Comparison of ENCODE assay signal across 24 mouse cellular contexts in genomic region chr11:36671196-36671595, GRCm38 (mm10).
DNase-seq lines count a peak whose midpoint lies in the region; ATAC-seq and TF ChIP-seq lines count a peak whose summit lies in the region.
"Had no signal": no experiment of that assay in that cellular context is flagged by ENCODE, and none has a peak within 500 bp of the region (broad histone marks: within the 10 kb centered on the region; RNA-seq: fewer than 3 reads in every experiment).

No protein-coding gene starts in this region.

- H3K4me2 ChIP-seq in embryonic facial prominence, embryonic 14.5 days (ENCODE audit: low read depth, low read length) = no peak overlapping the region
- H3K4me2 ChIP-seq in forebrain, embryonic 16.5 days (ENCODE audit: low read length) = peak overlapping the region; percentile 20; the same call in 1 of the 2 replicates
- H3K4me2 ChIP-seq in forebrain, embryonic 11.5 days (ENCODE audit: low read depth, low read length, severe bottlenecking) = no peak overlapping the region
- H3K4me2 ChIP-seq in midbrain, embryonic 12.5 days (replicated peaks) = peak overlapping the region; percentile 6; the same call in 1 of the 2 replicates
- H3K4me2 ChIP-seq in midbrain, postnatal 0 days (ENCODE audit: low read depth, low read length, poor library complexity, severe bottlenecking) = peak overlapping the region; percentile 25
- H3K4me2 ChIP-seq: embryonic facial prominence, embryonic 13.5 days; heart, embryonic 15.5 days; hindbrain, embryonic 13.5 days had no signal

- H3K27ac ChIP-seq in embryonic facial prominence, embryonic 14.5 days (replicated peaks; ENCODE audit: low read depth, low read length) = no peak overlapping the region
- no peak overlapping the region for H3K27ac ChIP-seq in embryonic facial prominence, embryonic 10.5 days (replicated peaks)
- H3K27ac ChIP-seq in forebrain, embryonic 16.5 days (ENCODE audit: low read length) = no peak overlapping the region
- no peak overlapping the region for H3K27ac ChIP-seq in forebrain, embryonic 11.5 days (ENCODE audit: low read depth, low read length)
- H3K27ac ChIP-seq in midbrain, embryonic 12.5 days (replicated peaks) = no peak overlapping the region
- H3K27ac ChIP-seq in midbrain, embryonic 10.5 days (replicated peaks) = no peak overlapping the region
- H3K27ac ChIP-seq in midbrain, postnatal 0 days (ENCODE audit: low read depth, low read length) = no peak overlapping the region
- H3K27ac ChIP-seq: embryonic facial prominence, embryonic 13.5 days; heart, embryonic 10.5 days; heart, embryonic 15.5 days; hindbrain, embryonic 13.5 days had no signal

- H3K9ac ChIP-seq in embryonic facial prominence, embryonic 14.5 days (ENCODE audit: low read depth, low read length) = no peak overlapping the region
- H3K9ac ChIP-seq in forebrain, embryonic 16.5 days (replicated peaks; ENCODE audit: low read depth, low read length) = no peak overlapping the region
- no peak overlapping the region for H3K9ac ChIP-seq in forebrain, embryonic 11.5 days (ENCODE audit: low read length)
- no peak overlapping the region for H3K9ac ChIP-seq in midbrain, embryonic 12.5 days (replicated peaks)
- H3K9ac ChIP-seq in midbrain, postnatal 0 days (replicated peaks; ENCODE audit: low read length, poor library complexity, severe bottlenecking) = no peak overlapping the region
- H3K9ac ChIP-seq: embryonic facial prominence, embryonic 13.5 days; heart, embryonic 15.5 days; hindbrain, embryonic 13.5 days had no signal

- WGBS in embryonic facial prominence, embryonic 14.5 days = 75% methylated on average over 9 of the region's 9 CpGs
- 90% methylated on average over 9 of the region's 9 CpGs for WGBS in embryonic facial prominence, embryonic 10.5 days
- WGBS in forebrain, embryonic 16.5 days = 46% methylated on average over 9 of the region's 9 CpGs
- whole genome bisulfite sequencing in forebrain, embryonic 11.5 days = 86% methylated on average over 9 of the region's 9 CpGs
- 66% methylated on average over 9 of the region's 9 CpGs for WGBS in midbrain, embryonic 12.5 days
- WGBS in midbrain, embryonic 10.5 days = 89% methylated on average over 9 of the region's 9 CpGs
- WGBS in midbrain, postnatal 0 days = 23% methylated on average over 9 of the region's 9 CpGs

- no peaks in the 10 kb centered on the region for H3K36me3 ChIP-seq in embryonic facial prominence, embryonic 14.5 days (ENCODE audit: control insufficient read depth, insufficient read depth, low read length)
- no peaks in the 10 kb centered on the region for H3K36me3 ChIP-seq in embryonic facial prominence, embryonic 10.5 days (replicated peaks)
- H3K36me3 ChIP-seq in forebrain, embryonic 16.5 days (ENCODE audit: control insufficient read depth, insufficient read depth) = no peaks in the 10 kb centered on the region
- no peaks in the 10 kb centered on the region for H3K36me3 ChIP-seq in forebrain, embryonic 11.5 days (ENCODE audit: control insufficient read depth, insufficient read depth, low read length)
- no peaks in the 10 kb centered on the region for H3K36me3 ChIP-seq in midbrain, embryonic 12.5 days
- no peaks in the 10 kb centered on the region for H3K36me3 ChIP-seq in midbrain, embryonic 10.5 days
- H3K36me3 ChIP-seq in midbrain, postnatal 0 days (ENCODE audit: insufficient read depth, low read length) = no peaks in the 10 kb centered on the region
- H3K36me3 ChIP-seq: embryonic facial prominence, embryonic 13.5 days; G1E; heart, embryonic 10.5 days; heart, embryonic 15.5 days; hindbrain, embryonic 13.5 days had no signal

- peak; percentile 16 for DNase-seq in embryonic facial prominence, embryonic 14.5 days (ENCODE audit: low spot score)
- DNase-seq in embryonic facial prominence, embryonic 10.5 days (ENCODE audit: low spot score) = no peak
- DNase-seq in forebrain, embryonic 11.5 days (ENCODE audit: low spot score) = no peak
- DNase-seq in midbrain, embryonic 10.5 days (ENCODE audit: low spot score) = no peak
- DNase-seq in midbrain, postnatal 0 days (ENCODE audit: low spot score) = no peak
- DNase-seq: adrenal gland, adult 8-10 months; adrenal gland, postnatal 36 days; B cell, adult 2 months; cerebellum, adult 11 months; cerebellum, adult 9-10 months; cerebellum, postnatal 25 days; gastrocnemius, postnatal 25 days; heart, adult 18-20 months; heart, postnatal 14 days had no signal

- H3K4me1 ChIP-seq in embryonic facial prominence, embryonic 14.5 days (ENCODE audit: control insufficient read depth, insufficient read depth, low read length) = no peaks in the 10 kb centered on the region
- H3K4me1 ChIP-seq in embryonic facial prominence, embryonic 10.5 days = peaks cover 6% of the 10 kb centered on the region
- peaks cover 14% of the 10 kb centered on the region for H3K4me1 ChIP-seq in forebrain, embryonic 16.5 days (replicated peaks; ENCODE audit: control insufficient read depth, insufficient read depth, low read length)
- no peaks in the 10 kb centered on the region; the same call in 1 of the 2 replicates for H3K4me1 ChIP-seq in forebrain, embryonic 11.5 days (replicated peaks; ENCODE audit: control insufficient read depth, insufficient read depth, low read length)
- peaks cover 20% of the 10 kb centered on the region for H3K4me1 ChIP-seq in midbrain, embryonic 12.5 days
- peaks cover 32% of the 10 kb centered on the region for H3K4me1 ChIP-seq in midbrain, embryonic 10.5 days
- peaks cover 4% of the 10 kb centered on the region; the same call in 1 of the 2 replicates for H3K4me1 ChIP-seq in midbrain, postnatal 0 days (ENCODE audit: insufficient read depth, low read length)
- H3K4me1 ChIP-seq: heart, embryonic 15.5 days had no signal

- ATAC-seq in embryonic facial prominence, embryonic 14.5 days (ENCODE audit: low read depth) = no peak; the same call in 1 of the 2 replicates
- ATAC-seq in forebrain, embryonic 16.5 days = no peak
- no peak for ATAC-seq in forebrain, embryonic 11.5 days (replicated peaks; ENCODE audit: low FRiP score)
- no peak for ATAC-seq in midbrain, embryonic 12.5 days (ENCODE audit: low FRiP score, low read depth)
- ATAC-seq in midbrain, postnatal 0 days (ENCODE audit: low FRiP score) = no peak
- ATAC-seq in granulocyte monocyte progenitor cell, adult 5-6 weeks (replicated peaks; ENCODE audit: poor library complexity, severe bottlenecking) = no peak
- ATAC-seq: CD4-positive, CD25-positive, alpha-beta regulatory T cell, adult 4 months; intestine, embryonic 16.5 days had no signal

- H3K27me3 ChIP-seq in embryonic facial prominence, embryonic 14.5 days (replicated peaks; ENCODE audit: control insufficient read depth, insufficient read depth, low read length) = 0 out of 2 replicates have a peak, but pooled peaks cover 2% of the 10 kb centered on the region
- H3K27me3 ChIP-seq in embryonic facial prominence, embryonic 10.5 days (replicated peaks; ENCODE audit: low read depth, poor library complexity, severe bottlenecking) = peaks cover 5% of the 10 kb centered on the region
- H3K27me3 ChIP-seq in forebrain, embryonic 16.5 days (replicated peaks; ENCODE audit: control insufficient read depth, insufficient read depth, low read length) = no peaks in the 10 kb centered on the region
- H3K27me3 ChIP-seq in forebrain, embryonic 11.5 days (ENCODE audit: control insufficient read depth, insufficient read depth, low read length) = no peaks in the 10 kb centered on the region; the same call in 1 of the 2 replicates
- no peaks in the 10 kb centered on the region for H3K27me3 ChIP-seq in midbrain, embryonic 12.5 days
- H3K27me3 ChIP-seq in midbrain, embryonic 10.5 days (ENCODE audit: low read depth, poor library complexity, severe bottlenecking) = no peaks in the 10 kb centered on the region
- H3K27me3 ChIP-seq in midbrain, postnatal 0 days (ENCODE audit: insufficient read depth, low read length) = no peaks in the 10 kb centered on the region
- H3K27me3 ChIP-seq: heart, embryonic 15.5 days; hindbrain, embryonic 13.5 days had no signal

- no peak overlapping the region for H3K4me3 ChIP-seq in embryonic facial prominence, embryonic 14.5 days (ENCODE audit: low read depth, low read length)
- no peak overlapping the region for H3K4me3 ChIP-seq in embryonic facial prominence, embryonic 10.5 days
- H3K4me3 ChIP-seq in forebrain, embryonic 16.5 days (replicated peaks; ENCODE audit: low read length) = no peak overlapping the region
- no peak overlapping the region for H3K4me3 ChIP-seq in forebrain, embryonic 11.5 days (ENCODE audit: low read depth, low read length)
- H3K4me3 ChIP-seq in midbrain, embryonic 12.5 days = no peak overlapping the region
- no peak overlapping the region for H3K4me3 ChIP-seq in midbrain, embryonic 10.5 days
- H3K4me3 ChIP-seq in midbrain, postnatal 0 days (ENCODE audit: low read depth, low read length) = no peak overlapping the region
- H3K4me3 ChIP-seq: embryonic facial prominence, embryonic 13.5 days; heart, embryonic 10.5 days; heart, embryonic 15.5 days; hindbrain, embryonic 13.5 days had no signal

- H3K9me3 ChIP-seq in embryonic facial prominence, embryonic 14.5 days (ENCODE audit: control insufficient read depth, low read length) = no peaks in the 10 kb centered on the region
- no peaks in the 10 kb centered on the region for H3K9me3 ChIP-seq in embryonic facial prominence, embryonic 10.5 days
- no peaks in the 10 kb centered on the region for H3K9me3 ChIP-seq in forebrain, embryonic 16.5 days (ENCODE audit: control insufficient read depth, low read length)
- H3K9me3 ChIP-seq in forebrain, embryonic 11.5 days (ENCODE audit: control insufficient read depth, low read length) = no peaks in the 10 kb centered on the region
- no peaks in the 10 kb centered on the region for H3K9me3 ChIP-seq in midbrain, embryonic 12.5 days
- H3K9me3 ChIP-seq in midbrain, embryonic 10.5 days (replicated peaks) = no peaks in the 10 kb centered on the region
- no peaks in the 10 kb centered on the region for H3K9me3 ChIP-seq in midbrain, postnatal 0 days (ENCODE audit: low read length)
- H3K9me3 ChIP-seq: embryonic facial prominence, embryonic 13.5 days; heart, embryonic 10.5 days; heart, embryonic 15.5 days; hindbrain, embryonic 13.5 days had no signal

- peak; percentile 20; the same call in 1 of the 2 replicates for TF ChIP-seq CTCF in midbrain, postnatal 0 days (IDR thresholded peaks at IDR 0.05)

Comparison
In these comparisons a context has a peak if more than half of its experiments do, and no peak if none do; other contexts are left out.
1. H3K4me2 ChIP-seq: peak in forebrain, embryonic 16.5 days (single experiment), midbrain, embryonic 12.5 days (single experiment) and midbrain, postnatal 0 days (single experiment); none in embryonic facial prominence, embryonic 14.5 days (single experiment) and forebrain, embryonic 11.5 days (single experiment).